Mouse (Mus musculus): ENCODE data around the gene Gng5. TPM values are rescaled to one million over a fixed set of nuclear protein-coding genes. Genes with fewer than 3 reads are reported as not detected.

Gng5 gene
- 100 to 1,000 TPM; 252 to 269 (median 261) TPM for total RNA-seq (2022)

- peak; percentile 80 for DNase-seq (ENCODE audit: low spot score)
Observed at GRCm38 (mm10) chr3:146499431-146500002, at the start of gene Gng5, which contains the start of gene Spata1. Gng5 (plus strand) TSS chr3:146499807. Spata1 (minus strand) TSS chr3:146499753.

- DNase-seq (ENCODE audit: low spot score) = peak; percentile 90
Observed at GRCm38 (mm10) chr3:146450371-146450841, 49.2 kb upstream of the Gng5 start.

- no peak for DNase-seq (ENCODE audit: low spot score)
Observed at GRCm38 (mm10) chr3:146451375-146451774, 48.2 kb upstream of the Gng5 start.

GRCm38 (mm10) chr3:146462939-146463338 lies 36.7 kb upstream of the Gng5 start:
- DNase-seq (ENCODE audit: low spot score) = no peak

- DNase-seq (ENCODE audit: low spot score) = no peak
Observed at GRCm38 (mm10) chr3:146469226-146469625, 30.4 kb upstream of the Gng5 start.

- DNase-seq (ENCODE audit: low spot score) = no peak
Observed at GRCm38 (mm10) chr3:146472657-146473056, 26.9 kb upstream of the Gng5 start.

GRCm38 (mm10) chr3:146473741-146474140 lies 25.9 kb upstream of the Gng5 start:
- no peak for DNase-seq (ENCODE audit: low spot score)

- DNase-seq (ENCODE audit: low spot score) = no peak
Observed at GRCm38 (mm10) chr3:146474428-146474827, 25.2 kb upstream of the Gng5 start.

- no peak for DNase-seq (ENCODE audit: low spot score)
Observed at GRCm38 (mm10) chr3:146482044-146482443, 17.6 kb upstream of the Gng5 start.

GRCm38 (mm10) chr3:146486464-146486863 lies 13.1 kb upstream of the Gng5 start:
- no peak for DNase-seq (ENCODE audit: low spot score)

- no peak for DNase-seq (ENCODE audit: low spot score)
Observed at GRCm38 (mm10) chr3:146494941-146495340, 4.7 kb upstream of the Gng5 start.

GRCm38 (mm10) chr3:146498989-146499388 lies 618 bp upstream of the Gng5 start:
- DNase-seq (ENCODE audit: low spot score) = no peak

GRCm38 (mm10) chr3:146500003-146500809 lies 599 bp downstream of the Gng5 start:
- peak; percentile 55 for DNase-seq (ENCODE audit: low spot score)

GRCm38 (mm10) chr3:146500810-146501201 lies 1.2 kb downstream of the Gng5 start:
- no peak for DNase-seq (ENCODE audit: low spot score)

- DNase-seq (ENCODE audit: low spot score) = no peak
Observed at GRCm38 (mm10) chr3:146501601-146502123, 2.1 kb downstream of the Gng5 start.

- DNase-seq (ENCODE audit: low spot score) = no peak
Observed at GRCm38 (mm10) chr3:146506711-146507110, 7.1 kb downstream of the Gng5 start.

GRCm38 (mm10) chr3:146520226-146520797 lies 20.7 kb downstream of the Gng5 start:
- DNase-seq (ENCODE audit: low spot score) = no peak

GRCm38 (mm10) chr3:146520798-146521651 lies 21.4 kb downstream of the Gng5 start, which contains the start of gene Rpf1:
Rpf1 (minus strand) TSS chr3:146521429.
- DNase-seq (ENCODE audit: low spot score) = peak; percentile 92

- no peak for DNase-seq (ENCODE audit: low spot score)
Observed at GRCm38 (mm10) chr3:146521652-146522020, 22.0 kb downstream of the Gng5 start.

- DNase-seq (ENCODE audit: low spot score) = no peak
Observed at GRCm38 (mm10) chr3:146528335-146528734, 28.7 kb downstream of the Gng5 start.

- DNase-seq (ENCODE audit: low spot score) = no peak
Observed at GRCm38 (mm10) chr3:146534986-146535385, 35.4 kb downstream of the Gng5 start.
